Mouse (Mus musculus) cerebellum, adult 9-10 months (tissue): ENCODE measurements around the gene Sfi1.
"Not testable (repeated sequence)": the region's sequence is repeated elsewhere in the genome, so short reads cannot be mapped to it uniquely, and the experiment has no call there.

ENCODE experiments used
- DNase-seq: peaks from one replicate; pipeline ENCODE4 v3.0.0; 2022

The Sfi1 gene

GRCm38 (mm10) chr11:3172526-3172925, 20.7 kb downstream of the Sfi1 start:
- not testable (repeated sequence) for DNase-seq

DNA sequence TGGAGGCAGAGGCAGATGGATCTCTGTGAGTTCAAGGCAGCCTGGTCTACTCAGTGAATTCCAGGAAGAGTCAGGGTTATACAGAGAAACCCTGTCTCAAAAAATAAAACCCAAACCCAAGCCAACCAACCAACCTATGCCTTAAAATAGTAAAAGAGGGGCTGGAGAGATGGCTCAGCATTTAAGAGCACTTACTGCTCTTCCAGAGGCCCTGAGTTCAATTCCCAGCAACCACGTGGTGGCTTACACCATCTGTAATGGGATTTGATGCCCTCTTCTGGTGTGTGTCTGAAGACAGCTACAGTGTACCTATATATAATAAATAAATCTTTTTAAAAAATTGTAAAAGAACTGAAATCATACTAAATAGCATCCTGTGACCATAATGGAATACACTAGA, 21.3 kb downstream of the Sfi1 start:
- peak; percentile 42 for DNase-seq

GRCm38 (mm10) chr11:3169042-3169441, 24.2 kb downstream of the Sfi1 start:
- not testable (repeated sequence) for DNase-seq

DNA sequence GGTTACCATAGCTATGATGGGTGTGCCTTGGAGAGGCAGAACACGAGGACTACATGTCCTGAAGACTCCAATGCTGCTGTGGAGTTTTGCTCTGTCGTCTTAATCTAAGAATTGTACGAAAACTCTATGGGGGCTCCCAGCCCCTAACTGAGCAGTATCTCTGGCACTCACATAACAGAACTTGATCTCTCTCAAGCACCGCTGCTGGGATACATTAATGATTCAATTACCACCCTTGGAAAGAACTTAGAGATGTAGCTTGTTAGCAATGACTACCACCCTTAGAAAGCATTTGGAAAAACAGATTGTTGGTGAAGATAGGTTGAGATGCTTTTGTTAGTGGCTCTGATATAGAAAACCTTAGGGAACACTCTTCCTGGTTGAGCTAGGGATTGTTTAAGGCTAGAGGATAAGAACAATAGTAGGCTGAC, 25.7 kb downstream of the Sfi1 start:
- peak; percentile 52 for DNase-seq

- not testable (repeated sequence) for DNase-seq
These were observed 26.1 kb downstream of the Sfi1 start for GRCm38 (mm10) chr11:3167129-3167528.

DNA sequence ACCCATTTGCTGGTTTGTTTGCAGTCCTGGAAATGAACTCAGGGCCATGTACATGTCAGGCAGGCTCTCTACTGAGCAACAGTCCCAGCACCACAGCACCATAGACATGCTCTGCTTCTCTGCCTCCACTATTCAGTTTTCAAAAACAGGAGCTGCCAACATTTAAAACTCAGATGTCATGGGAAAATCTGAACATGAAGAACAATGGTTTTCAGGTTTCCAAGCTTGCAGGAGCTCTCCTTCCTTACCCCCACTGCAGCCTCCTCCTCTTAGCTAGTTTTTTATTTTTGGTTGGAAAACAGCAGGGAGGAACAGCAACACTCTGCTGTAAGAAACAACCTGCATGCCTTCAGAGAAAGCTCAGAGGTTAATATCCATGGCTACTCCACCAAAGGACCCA, 26.9 kb downstream of the Sfi1 start:
- not testable (repeated sequence) for DNase-seq

- DNase-seq = not testable (repeated sequence)
These were observed 28.0 kb downstream of the Sfi1 start for GRCm38 (mm10) chr11:3165210-3165782.

- DNase-seq = not testable (repeated sequence)
These were observed 29.6 kb downstream of the Sfi1 start for GRCm38 (mm10) chr11:3163661-3164060.

GRCm38 (mm10) chr11:3163122-3163521, 30.1 kb downstream of the Sfi1 start:
- DNase-seq = peak; percentile 44

DNA sequence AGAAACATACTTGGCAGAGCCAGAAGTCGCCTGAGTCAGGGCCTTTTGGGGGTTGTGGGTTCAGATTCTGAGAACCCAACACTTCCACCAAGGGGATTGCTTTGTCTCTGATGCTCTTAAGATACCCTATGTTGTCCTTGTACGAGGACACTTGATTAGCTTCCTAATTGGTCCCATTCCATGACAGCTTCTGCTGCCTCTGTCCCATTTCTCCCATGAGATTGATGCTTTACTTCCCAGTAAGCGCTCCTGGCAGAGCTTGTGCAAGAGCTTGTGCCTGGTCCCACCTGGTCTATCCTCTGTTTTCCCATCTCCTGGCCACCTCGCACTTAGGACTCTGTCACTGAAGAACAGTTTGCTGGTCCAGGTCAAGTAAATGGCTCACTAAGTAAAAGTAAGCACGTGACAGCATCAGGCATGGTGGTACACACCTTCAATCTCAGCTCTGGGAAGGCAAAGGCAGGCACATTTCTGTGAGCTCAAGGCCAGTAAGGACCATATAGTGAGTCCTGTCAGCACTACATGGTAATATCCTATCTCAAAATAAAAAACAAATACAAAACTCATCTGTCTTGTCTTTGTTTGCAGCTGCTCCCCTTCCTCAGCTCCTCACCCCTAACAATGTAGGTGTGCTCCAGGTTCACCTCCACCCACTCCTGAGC, 30.9 kb downstream of the Sfi1 start:
- DNase-seq = peak; percentile 48

GRCm38 (mm10) chr11:3161370-3161769, 31.9 kb downstream of the Sfi1 start:
- peak; percentile 52 for DNase-seq

- not testable (repeated sequence) for DNase-seq
These were observed 34.5 kb downstream of the Sfi1 start for GRCm38 (mm10) chr11:3158800-3159199.

DNA sequence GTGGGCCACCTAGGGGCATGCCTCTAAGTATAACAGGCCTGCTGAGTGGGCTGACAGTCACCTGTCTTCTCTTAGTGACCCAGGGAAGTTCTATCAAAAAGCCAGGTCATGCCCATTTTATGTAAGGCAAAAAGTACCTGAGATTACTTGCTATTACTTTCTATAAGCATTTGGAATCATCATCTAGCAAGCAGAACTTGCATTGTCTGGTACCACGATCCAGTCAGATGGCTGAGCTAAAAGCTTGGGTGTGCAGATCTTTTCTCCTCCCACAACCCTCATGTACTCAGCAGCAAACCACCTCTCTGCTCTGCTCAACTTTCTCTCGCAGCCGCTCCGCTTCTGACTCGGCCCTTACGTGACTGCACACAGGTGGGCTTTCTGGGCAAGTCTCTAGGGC, 35.3 kb downstream of the Sfi1 start:
- DNase-seq = not testable (repeated sequence)

DNA sequence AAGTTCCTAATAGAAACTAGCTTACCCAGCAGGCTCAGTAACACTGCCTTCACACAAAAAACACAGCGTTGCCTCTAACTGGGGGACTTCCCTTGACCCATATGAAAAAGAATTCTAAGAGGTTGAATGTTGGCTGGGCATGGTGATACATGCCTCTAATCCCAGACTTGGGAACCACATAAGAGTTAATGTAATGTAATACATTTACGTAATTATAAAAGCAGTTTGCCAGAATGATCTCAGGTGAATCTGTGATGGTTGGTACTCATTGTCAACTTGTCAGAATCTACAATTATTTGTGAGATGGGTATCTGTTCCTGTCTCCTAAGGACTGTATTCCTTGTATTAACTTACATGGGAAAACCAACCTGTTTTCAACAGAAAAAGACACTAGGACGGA, 36.3 kb downstream of the Sfi1 start:
- not testable (repeated sequence) for DNase-seq

DNA sequence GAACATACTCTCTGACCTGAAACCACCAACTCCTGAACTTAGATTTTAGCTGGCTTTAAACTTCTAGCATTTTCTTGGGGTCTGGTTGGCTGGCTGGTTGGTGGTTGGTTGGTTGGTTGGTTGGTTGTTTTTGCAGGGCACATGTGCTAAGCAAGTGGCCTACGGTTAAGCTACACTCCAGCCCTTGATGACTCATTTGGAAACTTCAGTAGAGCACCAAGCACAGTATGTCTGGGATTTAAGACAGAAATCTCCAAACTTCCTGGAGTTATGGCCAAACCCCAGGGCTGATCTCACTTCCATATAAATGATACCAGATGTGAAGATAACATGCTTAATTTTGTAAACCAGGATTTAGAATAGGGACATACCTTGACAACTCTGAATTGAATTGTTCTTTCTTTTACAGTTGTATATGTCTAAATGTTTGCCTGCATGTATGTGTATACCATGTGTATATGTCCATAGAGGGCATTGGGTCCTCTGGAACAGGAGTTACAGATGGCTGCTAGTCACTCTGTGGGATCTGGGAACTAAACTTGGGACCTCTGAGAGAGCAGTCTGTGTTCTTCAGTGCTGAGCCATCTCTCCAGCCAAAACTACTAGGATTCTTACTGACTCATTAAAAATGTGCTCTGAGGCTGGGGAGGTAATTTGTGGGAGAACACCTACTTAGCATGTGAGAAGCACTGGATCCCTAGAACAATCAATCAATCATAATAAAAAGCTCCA, 39.4 kb downstream of the Sfi1 start:
- peak; percentile 52 for DNase-seq

DNA sequence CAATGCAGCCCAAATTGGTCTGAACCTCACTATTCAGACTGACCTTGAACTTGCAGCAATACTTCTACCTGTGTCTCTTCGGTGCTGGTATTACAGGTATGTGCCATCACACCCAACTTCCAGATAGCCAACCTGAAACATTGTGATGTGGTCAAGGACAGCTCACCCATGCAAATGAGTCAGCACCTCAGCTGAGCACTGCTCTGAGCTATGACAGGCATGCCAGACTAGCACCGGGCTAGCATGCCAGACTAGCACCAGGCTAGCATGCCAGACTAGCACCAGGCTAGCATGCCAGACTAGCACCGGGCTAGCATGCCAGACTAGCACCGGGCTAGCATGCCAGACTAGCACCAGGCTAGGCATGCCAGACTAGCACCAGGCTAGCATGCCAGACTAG, 41.9 kb downstream of the Sfi1 start:
- DNase-seq = not testable (repeated sequence)

DNA sequence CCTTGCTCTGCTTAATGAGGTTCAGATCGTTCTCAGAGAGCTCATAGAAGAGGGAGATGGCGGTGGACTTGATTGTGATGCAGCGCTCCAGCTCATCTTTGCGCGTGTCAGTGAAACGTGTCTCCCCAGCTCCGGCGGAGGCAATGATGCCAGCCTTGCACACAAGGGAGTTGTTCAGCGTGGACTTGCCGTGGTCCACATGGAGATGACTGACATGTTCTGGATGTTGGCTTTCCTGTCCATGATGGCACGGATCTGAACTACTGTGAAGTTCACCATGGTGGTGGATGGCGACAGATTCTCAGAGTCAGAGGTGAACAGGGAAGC, 42.6 kb downstream of the Sfi1 start:
- not testable (repeated sequence) for DNase-seq

- not testable (repeated sequence) for DNase-seq
These were observed 43.1 kb downstream of the Sfi1 start for GRCm38 (mm10) chr11:3150003-3150676.

DNA sequence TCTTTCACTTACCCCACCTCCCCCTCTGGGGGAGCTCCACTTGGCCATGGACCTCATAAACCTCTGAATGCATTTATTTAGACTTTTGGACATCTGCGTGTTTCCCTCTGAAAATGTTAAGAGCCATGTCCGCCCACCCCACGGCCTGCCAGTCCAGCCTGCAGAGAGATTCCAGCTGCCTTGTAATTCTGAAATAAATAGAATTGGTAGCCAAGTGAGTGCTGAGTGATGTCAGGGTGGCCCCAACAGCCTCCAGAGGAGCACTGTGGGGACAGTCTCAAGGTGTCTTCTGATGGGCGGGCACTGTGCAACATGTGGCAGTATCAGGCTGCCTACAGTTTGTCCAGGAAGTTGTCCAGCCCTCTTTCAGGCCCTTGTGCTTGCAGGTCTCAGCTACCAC, 43.8 kb downstream of the Sfi1 start:
- not testable (repeated sequence) for DNase-seq

DNA sequence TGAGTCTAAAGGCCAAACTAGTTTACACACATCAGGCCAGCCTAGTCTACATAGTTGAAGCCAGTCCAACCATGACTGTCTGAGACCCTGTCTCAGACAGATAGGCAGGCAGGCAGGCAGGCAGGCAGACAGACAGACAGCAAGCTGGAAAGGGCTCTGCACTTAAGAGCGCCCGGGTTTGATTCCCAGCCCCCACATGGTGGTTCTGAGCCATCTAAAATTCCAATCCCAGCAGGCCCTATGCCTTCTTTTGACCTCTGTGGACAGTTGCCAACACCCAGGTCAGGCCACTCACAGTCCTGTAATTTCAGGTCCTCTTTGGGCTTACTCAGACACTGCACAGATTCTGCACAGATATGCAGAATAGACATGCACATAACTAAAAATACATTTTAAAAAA, 46.5 kb downstream of the Sfi1 start:
- not testable (repeated sequence) for DNase-seq

DNA sequence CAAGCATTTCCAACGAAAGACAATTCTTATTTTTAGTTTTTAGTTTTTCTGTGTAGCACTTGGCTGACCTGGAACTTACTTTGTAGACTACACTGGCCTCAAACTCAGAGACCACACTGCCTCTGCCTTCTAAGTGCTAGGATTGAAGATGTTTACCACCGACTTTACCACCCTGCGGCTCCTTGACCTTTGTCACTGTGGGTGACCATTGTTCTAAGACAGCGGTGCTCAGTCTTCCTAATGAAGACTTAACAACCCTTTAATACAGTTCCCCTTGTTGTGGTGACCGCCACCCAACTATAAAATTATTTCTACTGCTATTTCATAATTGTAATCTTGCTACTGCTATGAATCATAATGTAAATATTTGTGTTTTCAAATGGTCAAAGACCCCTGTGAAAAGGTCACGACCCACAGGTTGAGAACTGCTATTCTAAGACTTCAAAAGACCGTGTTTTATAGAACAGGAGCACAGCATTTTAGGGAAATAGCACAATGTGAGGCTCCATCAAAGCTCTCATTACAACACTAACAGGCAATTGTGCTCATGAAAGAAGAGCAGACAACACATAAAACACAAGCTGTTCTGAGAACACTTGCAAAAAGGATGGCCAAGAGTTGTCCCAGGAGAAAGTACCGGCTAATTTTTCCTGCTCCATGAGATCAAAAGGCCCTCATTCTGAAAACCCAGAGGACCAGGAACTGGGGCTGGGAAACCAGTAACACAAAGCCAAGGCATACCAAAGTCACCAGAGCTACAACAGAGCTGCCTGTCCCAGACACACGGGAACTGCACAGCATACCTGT, 47.7 kb downstream of the Sfi1 start:
- not testable (repeated sequence) for DNase-seq

GRCm38 (mm10) chr11:3143984-3144383, 49.3 kb downstream of the Sfi1 start:
- not testable (repeated sequence) for DNase-seq

GRCm38 (mm10) chr11:3142413-3142812, 50.9 kb downstream of the Sfi1 start:
- DNase-seq = peak; percentile 77
